Mouse (Mus musculus) embryonic facial prominence, embryonic 14.5 days (tissue): Measurements from ENCODE around the gene Esyt3. TPM values are rescaled to one million over a fixed set of nuclear protein-coding genes. Genes with fewer than 3 reads are reported as not detected.

Source experiments
- ATAC-seq: fragments of 200-750 bp; cut with Nextera tagmentation; 2 replicates; pipeline ENCODE4 v1.8.0; 2017; ENCODE audit warnings: low read depth, moderate number of reproducible peaks, moderate TSS enrichment
- DNase-seq: peaks from one replicate; pipeline ENCODE4 v3.0.0-alpha.2; 2015; ENCODE audit warnings: low spot score
- H3K27ac ChIP-seq: fragments of 300-500 bp; sonication (generic); replicated peaks from 2 replicates; pipeline ENCODE4 v1.5.1; 2014; ENCODE audit warnings: low read depth, mild to moderate bottlenecking, low read length, moderate library complexity
- H3K27me3 ChIP-seq: fragments of 300-500 bp; sonication (generic); replicated peaks from 2 replicates; pipeline ENCODE4 v1.6.1; 2014; ENCODE audit warnings: low read length; ENCODE audit not compliant: control insufficient read depth, insufficient read depth
- H3K36me3 ChIP-seq: fragments of 300-500 bp; sonication (generic); 2 replicates; pipeline ENCODE4 v1.6.1; 2014; ENCODE audit warnings: low read length, mixed read lengths; ENCODE audit not compliant: control insufficient read depth, insufficient read depth
- H3K4me1 ChIP-seq: fragments of 300-500 bp; sonication (generic); 2 replicates; pipeline ENCODE4 v1.6.1; 2014; ENCODE audit warnings: antibody characterized with exemption, low read length; ENCODE audit not compliant: control insufficient read depth, insufficient read depth
- H3K4me2 ChIP-seq: fragments of 300-500 bp; sonication (generic); 2 replicates; pipeline ENCODE4 v1.6.1; 2014; ENCODE audit warnings: low read depth, mild to moderate bottlenecking, low read length, moderate library complexity, mixed read lengths
- H3K4me3 ChIP-seq: fragments of 300-500 bp; sonication (generic); 2 replicates; pipeline ENCODE4 v1.5.1; 2014; ENCODE audit warnings: low read depth, mild to moderate bottlenecking, low read length
- H3K9ac ChIP-seq: fragments of 300-500 bp; sonication (generic); 2 replicates; pipeline ENCODE4 v1.6.1; 2014; ENCODE audit warnings: low read depth, mild to moderate bottlenecking, low read length, moderate library complexity, mixed read lengths
- H3K9me3 ChIP-seq: fragments of 300-500 bp; sonication (generic); 2 replicates; pipeline ENCODE4 v1.6.1; 2016; ENCODE audit warnings: low read length; ENCODE audit not compliant: control insufficient read depth
- WGBS: fragments of 180-500 bp; shearing (Covaris S2); extraction: QIAGEN DNeasy Blood & Tissue Kit; methylation state at CpG from one replicate; pipeline ENCODE4 v1.1.7; 2014; 5-methylcytosine and 5-hydroxymethylcytosine counted together
- polyA plus RNA-seq: library from polyadenylated mRNA; unstranded; fragments of >200 nt; fragmentation: Nextera tagmentation; extraction: Ambion mirVana; gene quantifications from 2 replicates; pipeline ENCODE4 v1.2.1, GENCODE M21; 2014

Gene Esyt3
- polyA plus RNA-seq, 1 experiment from 2014 or later = 0.90 TPM

DNA sequence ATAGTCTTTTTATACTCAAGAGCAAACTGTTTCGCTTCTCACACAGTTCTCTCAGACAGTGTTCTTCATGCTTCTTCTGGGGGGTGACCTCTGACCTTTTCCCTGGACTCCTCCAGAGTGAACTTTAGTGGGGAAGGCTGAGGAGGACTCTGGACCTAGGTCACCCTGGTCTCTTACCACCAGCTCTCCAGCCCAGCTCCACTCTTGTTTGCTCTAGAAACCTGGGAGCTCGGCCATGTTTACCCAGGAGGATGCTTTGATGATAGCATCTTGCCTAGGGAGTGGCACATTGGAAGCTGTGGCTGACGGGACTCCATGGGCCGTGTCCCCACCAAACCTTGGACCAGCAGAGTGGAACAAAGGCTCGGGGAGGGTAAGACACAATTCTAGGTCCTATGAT is 31.8 kb upstream of the Esyt3 start:
- Histone ChIP-seq H3K36me3 (peaks cover 44% of the 10 kb centered on the region), H3K4me3 (no peak overlapping the region), H3K27me3 (no peaks in the 10 kb centered on the region), H3K27ac (no peak overlapping the region), H3K4me2 (no peak overlapping the region), H3K9ac (no peak overlapping the region), H3K4me1 (no peaks in the 10 kb centered on the region), H3K9me3 (no peaks in the 10 kb centered on the region)
- ATAC-seq = no peak
- 80% methylated on average over 5 of the region's 5 CpGs for WGBS
- no peak for DNase-seq

DNA sequence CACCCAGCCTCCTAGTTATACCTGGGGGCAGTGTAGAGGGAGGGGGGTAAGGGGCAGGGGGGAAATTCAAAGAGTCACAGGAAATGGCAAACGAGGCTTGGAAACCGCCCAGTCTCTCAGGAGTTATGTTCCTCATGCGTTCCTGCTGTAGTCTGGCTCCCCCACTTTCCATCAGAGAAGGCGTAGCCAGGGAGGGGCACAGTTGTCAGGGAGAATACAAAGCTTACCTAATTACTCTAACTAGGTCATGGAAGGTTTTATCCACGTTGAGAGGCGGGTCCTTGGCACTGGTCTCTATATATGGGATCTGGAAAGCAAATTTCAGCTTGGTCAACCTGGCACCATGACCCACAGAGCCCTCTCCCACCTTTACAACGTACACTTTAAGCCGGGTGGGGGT is 31.1 kb upstream of the Esyt3 start:
- peaks cover 44% of the 10 kb centered on the region for H3K36me3 ChIP-seq
- no peak overlapping the region for H3K9ac ChIP-seq
- no peak for DNase-seq
- H3K4me2 ChIP-seq = no peak overlapping the region
- H3K27ac ChIP-seq = no peak overlapping the region
- no peaks in the 10 kb centered on the region for H3K4me1 ChIP-seq
- 72% methylated on average over 8 of the region's 8 CpGs for WGBS
- H3K4me3 ChIP-seq = no peak overlapping the region
- no peak for ATAC-seq
- no peaks in the 10 kb centered on the region for H3K9me3 ChIP-seq
- H3K27me3 ChIP-seq = no peaks in the 10 kb centered on the region

DNA sequence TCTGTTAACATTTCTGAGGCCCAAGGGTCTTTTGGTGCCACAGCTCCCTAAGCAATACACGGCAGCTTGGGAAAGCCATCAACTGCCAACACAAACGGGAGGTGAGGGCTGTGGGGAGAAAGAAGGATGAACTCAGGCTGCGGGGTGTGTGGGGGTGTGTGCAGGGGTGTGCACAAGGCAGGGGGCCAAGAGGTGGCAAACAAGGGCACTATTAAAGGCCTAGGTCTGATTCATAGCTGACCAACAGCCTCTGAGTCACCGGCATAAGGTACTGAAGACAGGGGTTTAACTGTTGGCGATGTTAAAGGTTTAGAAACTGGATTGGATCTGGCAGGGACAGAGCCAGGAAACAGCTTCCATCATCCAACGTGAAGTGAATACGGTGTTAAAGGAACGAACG is 30.5 kb upstream of the Esyt3 start:
- Histone ChIP-seq H3K27me3 (no peaks in the 10 kb centered on the region), H3K27ac (no peak overlapping the region), H3K4me3 (no peak overlapping the region), H3K36me3 (peaks cover 44% of the 10 kb centered on the region), H3K4me2 (no peak overlapping the region), H3K4me1 (no peaks in the 10 kb centered on the region), H3K9me3 (no peaks in the 10 kb centered on the region), H3K9ac (no peak overlapping the region)
- WGBS = 71% methylated on average over 9 of the region's 9 CpGs
- DNase-seq (no peak), ATAC-seq (no peak)

DNA sequence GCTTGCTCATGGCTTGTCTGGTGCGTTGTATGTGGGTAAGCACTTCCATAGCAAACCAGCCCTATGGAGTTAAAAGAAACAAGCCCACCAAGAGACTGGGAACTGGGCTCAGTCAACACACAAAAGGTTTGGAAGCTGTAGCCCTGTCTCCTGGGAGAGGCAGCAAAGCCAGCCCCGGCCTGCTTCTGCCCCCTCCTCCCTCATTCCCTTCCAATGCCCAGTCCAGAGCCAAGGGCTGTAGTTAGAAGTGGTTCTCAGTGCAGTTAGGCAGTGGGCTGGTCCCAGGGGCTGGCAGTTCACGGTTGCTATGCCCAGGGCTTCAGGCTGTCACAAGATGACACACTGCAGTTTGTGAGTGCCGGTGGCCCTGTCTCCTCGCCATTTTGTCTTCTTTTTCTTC is 29.7 kb upstream of the Esyt3 start:
- DNase-seq (no peak), ATAC-seq (no peak)
- Histone ChIP-seq H3K27me3 (no peaks in the 10 kb centered on the region), H3K4me2 (no peak overlapping the region), H3K9ac (no peak overlapping the region), H3K36me3 (peaks cover 43% of the 10 kb centered on the region), H3K27ac (no peak overlapping the region), H3K4me3 (no peak overlapping the region), H3K4me1 (no peaks in the 10 kb centered on the region), H3K9me3 (no peaks in the 10 kb centered on the region)
- 70% methylated on average over 5 of the region's 5 CpGs for WGBS

DNA sequence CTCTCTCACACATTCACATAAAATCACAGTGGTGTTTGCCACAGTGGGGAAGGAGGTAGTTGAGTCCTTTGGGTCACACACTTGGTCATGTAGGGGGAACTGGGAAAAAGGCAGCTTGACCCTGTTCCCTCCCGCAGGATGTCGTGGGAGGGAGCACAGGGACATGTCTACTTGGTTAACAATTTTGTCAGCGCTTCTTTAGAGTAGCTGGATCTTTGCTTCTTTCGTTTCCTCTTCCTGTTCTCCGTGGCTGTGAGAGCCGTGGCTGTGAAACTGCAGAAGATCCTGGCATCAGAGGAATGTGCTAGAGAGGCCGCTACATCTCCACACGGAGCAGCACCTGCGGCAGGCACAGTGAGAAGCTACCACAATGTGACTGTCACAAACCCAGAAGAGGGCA is 24.2 kb upstream of the Esyt3 start:
- no peaks in the 10 kb centered on the region for H3K9me3 ChIP-seq
- WGBS = 71% methylated on average over 9 of the region's 9 CpGs
- no peaks in the 10 kb centered on the region for H3K4me1 ChIP-seq
- H3K27me3 ChIP-seq = no peaks in the 10 kb centered on the region
- H3K36me3 ChIP-seq = peaks cover 10% of the 10 kb centered on the region; the same call in 1 of the 2 replicates
- no peak for DNase-seq
- ATAC-seq = no peak
- no peak overlapping the region for H3K27ac ChIP-seq
- no peak overlapping the region for H3K4me2 ChIP-seq
- no peak overlapping the region for H3K4me3 ChIP-seq
- H3K9ac ChIP-seq = no peak overlapping the region

DNA sequence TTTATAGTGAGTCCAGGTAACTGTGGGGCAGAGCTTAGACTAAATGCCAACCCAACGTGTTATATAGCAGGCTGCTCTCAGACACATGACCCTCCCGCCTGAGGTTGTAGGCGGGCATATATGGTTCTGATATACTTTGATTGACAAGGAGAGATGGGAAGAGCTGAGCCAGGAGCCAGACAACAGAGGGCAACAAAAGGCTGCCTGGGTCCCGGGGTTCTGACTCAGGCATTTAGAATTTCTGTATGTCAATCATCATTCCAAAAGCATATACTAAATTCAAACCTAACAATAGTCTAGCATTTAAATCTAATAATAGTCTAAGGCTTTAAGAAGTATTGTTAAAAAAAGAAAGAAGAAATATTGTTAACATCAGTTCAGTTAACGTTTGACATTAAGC is 20.8 kb upstream of the Esyt3 start:
- ATAC-seq = no peak
- DNase-seq = no peak

DNA sequence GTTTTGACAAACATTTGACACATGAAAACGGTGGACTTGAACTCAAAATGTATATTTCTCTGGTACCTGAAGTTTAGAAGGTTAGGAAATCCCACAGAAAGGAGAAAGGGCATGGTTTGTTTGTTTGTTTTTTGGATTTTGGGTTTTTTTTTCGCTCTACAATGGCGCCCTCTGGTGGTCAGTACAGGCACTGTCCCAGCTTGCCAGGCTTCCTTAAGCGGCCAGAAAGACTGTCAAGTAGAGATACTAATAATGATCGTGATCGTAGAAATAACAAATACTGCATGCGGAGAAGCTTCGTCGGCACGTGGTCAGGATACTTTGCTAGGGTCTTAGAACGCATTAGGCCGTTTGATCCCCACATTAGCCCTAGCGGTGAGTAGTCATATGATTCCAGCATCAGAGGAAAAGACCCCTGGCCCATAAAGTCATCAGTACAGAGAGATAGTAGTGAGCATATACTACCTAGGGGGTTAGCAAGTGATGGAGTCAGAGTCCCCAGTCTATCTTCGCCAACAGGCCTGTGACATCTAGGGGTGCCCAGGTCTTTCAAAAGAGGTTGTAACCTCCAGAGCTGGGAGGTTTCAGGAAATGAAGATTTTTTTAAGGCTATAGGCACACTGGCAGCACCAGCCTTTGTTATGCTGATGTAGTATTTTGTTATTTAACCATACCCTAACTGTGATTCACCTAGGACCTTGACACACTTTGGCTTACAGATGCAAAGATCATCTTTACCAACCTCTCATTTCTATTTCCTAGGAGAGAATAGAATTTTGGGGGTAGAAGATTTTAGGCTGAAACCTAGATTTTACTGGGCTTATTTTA is 18.4 kb upstream of the Esyt3 start:
- Histone ChIP-seq H3K4me1 (no peaks in the 10 kb centered on the region), H3K9me3 (no peaks in the 10 kb centered on the region), H3K4me2 (no peak overlapping the region), H3K36me3 (no peaks in the 10 kb centered on the region), H3K27me3 (no peaks in the 10 kb centered on the region), H3K27ac (no peak overlapping the region), H3K4me3 (no peak overlapping the region), H3K9ac (no peak overlapping the region)
- no peak for ATAC-seq
- 7% methylated on average over 14 of the region's 14 CpGs for WGBS
- DNase-seq = peak; percentile 19

More for the DNA sequence above, 20.8 kb upstream of the Esyt3 start:
- no peak overlapping the region for H3K4me3 ChIP-seq
- H3K4me1 ChIP-seq = no peaks in the 10 kb centered on the region
- no peak overlapping the region for H3K9ac ChIP-seq
- H3K4me2 ChIP-seq = no peak overlapping the region
- 57% methylated on average over 5 of the region's 5 CpGs for WGBS
- H3K36me3 ChIP-seq = no peaks in the 10 kb centered on the region
- no peak overlapping the region for H3K27ac ChIP-seq
- no peaks in the 10 kb centered on the region for H3K27me3 ChIP-seq
- H3K9me3 ChIP-seq = no peaks in the 10 kb centered on the region

DNA sequence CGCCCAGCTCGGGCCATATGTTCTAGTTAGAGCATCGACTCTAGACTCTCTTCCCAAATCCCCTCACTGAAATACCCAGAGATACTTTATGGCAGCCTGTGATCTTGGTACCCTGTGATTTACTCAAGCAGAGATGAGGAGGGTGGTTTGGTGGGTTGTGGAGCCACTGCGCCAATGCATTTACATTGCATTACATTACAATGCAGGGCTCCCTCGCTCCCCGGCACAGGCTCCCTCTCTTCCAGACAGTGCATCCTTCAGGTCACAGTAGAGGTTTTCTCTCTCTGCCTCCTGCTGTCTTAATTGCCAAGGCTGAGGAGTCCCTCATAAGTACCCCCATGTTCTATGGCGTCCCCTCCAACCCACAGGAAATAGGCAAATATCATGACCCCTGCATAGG is 10.1 kb upstream of the Esyt3 start:
- H3K36me3 ChIP-seq = no peaks in the 10 kb centered on the region
- no peak overlapping the region for H3K4me2 ChIP-seq
- ATAC-seq = no peak
- H3K9me3 ChIP-seq = 0 out of 2 replicates have a peak, but pooled peaks cover 4% of the 10 kb centered on the region
- H3K27ac ChIP-seq = no peak overlapping the region
- H3K4me3 ChIP-seq = no peak overlapping the region
- WGBS = 74% methylated on average over 7 of the region's 7 CpGs
- H3K27me3 ChIP-seq = no peaks in the 10 kb centered on the region
- DNase-seq = no peak
- H3K4me1 ChIP-seq = no peaks in the 10 kb centered on the region
- H3K9ac ChIP-seq = no peak overlapping the region

DNA sequence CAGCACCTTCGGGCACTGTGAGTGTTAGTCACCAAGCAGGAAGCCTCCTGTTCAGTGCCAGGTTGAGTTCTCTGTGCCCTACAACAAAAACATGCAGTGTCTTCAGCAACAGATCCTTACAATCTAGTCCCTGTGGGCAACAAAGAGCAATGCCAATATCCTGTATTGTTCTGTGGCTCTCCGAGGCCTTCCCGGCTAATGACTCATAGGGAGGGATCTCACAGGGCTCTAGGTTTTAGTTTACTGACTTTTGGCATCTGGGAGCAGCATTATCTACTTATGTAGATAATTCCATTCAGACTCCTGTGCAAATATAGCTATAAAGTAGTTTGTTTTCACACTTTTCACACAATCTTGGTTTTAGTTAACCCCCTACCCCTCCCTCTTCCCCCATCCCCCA is 7.5 kb upstream of the Esyt3 start:
- 70% methylated on average over 3 of the region's 3 CpGs for WGBS
- no peak overlapping the region for H3K27ac ChIP-seq
- ATAC-seq = no peak

More for the DNA sequence above, 7.5 kb upstream of the Esyt3 start:
- H3K9me3 ChIP-seq = 0 out of 2 replicates have a peak, but pooled peaks cover 4% of the 10 kb centered on the region
- no peak overlapping the region for H3K4me3 ChIP-seq
- no peak overlapping the region for H3K9ac ChIP-seq
- no peaks in the 10 kb centered on the region for H3K36me3 ChIP-seq
- H3K27me3 ChIP-seq = no peaks in the 10 kb centered on the region
- no peak for DNase-seq
- no peaks in the 10 kb centered on the region for H3K4me1 ChIP-seq
- no peak overlapping the region for H3K4me2 ChIP-seq
